In the genomic region with DNA sequence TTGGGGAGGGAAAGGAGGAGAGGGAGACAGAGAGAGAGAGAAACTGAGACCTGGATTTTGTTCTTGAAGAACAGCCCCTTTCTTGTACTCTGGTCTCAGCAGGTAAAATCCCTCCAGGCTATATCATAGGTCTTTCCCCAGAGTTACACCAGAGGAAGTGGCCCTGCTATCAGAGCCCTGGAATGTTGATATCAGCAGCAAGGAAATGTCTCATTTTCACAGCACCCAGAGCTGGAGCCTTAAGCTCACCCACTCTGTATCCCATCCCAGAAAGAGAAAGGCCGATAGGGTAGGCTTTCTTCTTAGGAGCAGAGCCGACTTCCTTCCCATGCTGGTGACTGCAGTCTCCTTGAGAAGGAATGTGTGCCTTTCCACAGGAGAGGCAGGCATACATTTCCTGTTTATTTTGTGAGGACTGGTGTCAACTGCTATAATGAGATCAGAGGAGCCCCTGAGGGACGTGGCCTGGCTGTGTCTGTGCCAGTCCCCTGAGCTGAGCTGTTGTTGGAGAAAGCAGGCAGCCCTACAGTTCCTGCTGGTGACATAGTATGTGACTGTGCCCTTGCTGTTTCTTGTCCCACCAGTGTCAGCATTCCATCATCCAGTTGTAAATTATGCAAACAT, we compare ENCODE assay signal across 8 mouse cellular contexts.
DNase-seq lines count a peak whose midpoint lies in the region; ATAC-seq and TF ChIP-seq lines count a peak whose summit lies in the region.

No protein-coding gene starts in this region.

- no peak for ATAC-seq in forebrain, embryonic 15.5 days (replicated peaks)
- no peak for ATAC-seq in forebrain, embryonic 16.5 days
- ATAC-seq in kidney, postnatal 0 days (replicated peaks; ENCODE audit: low FRiP score, low read depth): no peak
- no peak for ATAC-seq in frontal cortex, adult (ENCODE audit: low TSS enrichment)

- DNase-seq in heart, embryonic 10.5 days (ENCODE audit: low spot score): peak; percentile 79
- peak; percentile 39 for DNase-seq in kidney, postnatal 0 days (ENCODE audit: low spot score)
- peak; percentile 26 for DNase-seq in lung, postnatal 14 days
- no peak for DNase-seq in frontal cortex, postnatal 10 days (ENCODE audit: low spot score in 2 of 2)
- DNase-seq in right cerebral cortex, postnatal 14 days: no peak

- peak overlapping the region; percentile 93; the same call in 1 of the 2 replicates for H3K27ac ChIP-seq in forebrain, embryonic 15.5 days (replicated peaks)
- no peak overlapping the region for H3K27ac ChIP-seq in forebrain, embryonic 16.5 days (ENCODE audit: low read length)
- H3K27ac ChIP-seq in heart, embryonic 10.5 days: peak overlapping the region; percentile 84
- H3K27ac ChIP-seq in kidney, postnatal 0 days: peak overlapping the region; percentile 57

- TF ChIP-seq CTCF in kidney, postnatal 0 days (IDR thresholded peaks at IDR 0.05; ENCODE audit: low read depth): no peak

- no peaks in the 10 kb centered on the region for H3K36me3 ChIP-seq in forebrain, embryonic 15.5 days
- H3K36me3 ChIP-seq in forebrain, embryonic 16.5 days (ENCODE audit: control insufficient read depth, insufficient read depth): no peaks in the 10 kb centered on the region
- no peaks in the 10 kb centered on the region for H3K36me3 ChIP-seq in heart, embryonic 10.5 days
- H3K36me3 ChIP-seq in kidney, postnatal 0 days (ENCODE audit: insufficient read depth, low read length): no peaks in the 10 kb centered on the region

- H3K4me1 ChIP-seq in forebrain, embryonic 15.5 days: peaks cover 57% of the 10 kb centered on the region
- peaks cover 49% of the 10 kb centered on the region for H3K4me1 ChIP-seq in forebrain, embryonic 16.5 days (replicated peaks; ENCODE audit: control insufficient read depth, insufficient read depth, low read length)
- peaks cover 79% of the 10 kb centered on the region for H3K4me1 ChIP-seq in heart, embryonic 10.5 days
- H3K4me1 ChIP-seq in kidney, postnatal 0 days (replicated peaks; ENCODE audit: insufficient read depth, low read length): peaks cover 42% of the 10 kb centered on the region

- no peaks in the 10 kb centered on the region for H3K27me3 ChIP-seq in forebrain, embryonic 15.5 days
- no peaks in the 10 kb centered on the region for H3K27me3 ChIP-seq in forebrain, embryonic 16.5 days (replicated peaks; ENCODE audit: control insufficient read depth, insufficient read depth, low read length)
- H3K27me3 ChIP-seq in heart, embryonic 10.5 days (ENCODE audit: insufficient read depth, poor library complexity, severe bottlenecking): no peaks in the 10 kb centered on the region
- no peaks in the 10 kb centered on the region for H3K27me3 ChIP-seq in kidney, postnatal 0 days (ENCODE audit: insufficient read depth, low read length)

- no peak overlapping the region for H3K9ac ChIP-seq in forebrain, embryonic 15.5 days (replicated peaks)
- H3K9ac ChIP-seq in forebrain, embryonic 16.5 days (replicated peaks; ENCODE audit: low read depth, low read length): no peak overlapping the region
- no peak overlapping the region for H3K9ac ChIP-seq in kidney, postnatal 0 days (ENCODE audit: low read depth, low read length)

- 44% methylated on average over 3 of the region's 3 CpGs for WGBS in forebrain, embryonic 15.5 days
- 53% methylated on average over 3 of the region's 3 CpGs for WGBS in forebrain, embryonic 16.5 days
- WGBS in heart, embryonic 10.5 days: 8% methylated on average over 3 of the region's 3 CpGs
- 18% methylated on average over 3 of the region's 3 CpGs for WGBS in kidney, postnatal 0 days

- no peaks in the 10 kb centered on the region for H3K9me3 ChIP-seq in forebrain, embryonic 15.5 days
- no peaks in the 10 kb centered on the region for H3K9me3 ChIP-seq in forebrain, embryonic 16.5 days (ENCODE audit: control insufficient read depth, low read length)
- H3K9me3 ChIP-seq in heart, embryonic 10.5 days: no peaks in the 10 kb centered on the region
- no peaks in the 10 kb centered on the region for H3K9me3 ChIP-seq in kidney, postnatal 0 days (replicated peaks; ENCODE audit: low read length)

- H3K4me3 ChIP-seq in forebrain, embryonic 15.5 days: no peak overlapping the region
- no peak overlapping the region for H3K4me3 ChIP-seq in forebrain, embryonic 16.5 days (replicated peaks; ENCODE audit: low read length)
- no peak overlapping the region for H3K4me3 ChIP-seq in heart, embryonic 10.5 days
- no peak overlapping the region for H3K4me3 ChIP-seq in kidney, postnatal 0 days (replicated peaks; ENCODE audit: low read depth, low read length)

- H3K4me2 ChIP-seq in forebrain, embryonic 15.5 days (replicated peaks): no peak overlapping the region
- no peak overlapping the region for H3K4me2 ChIP-seq in forebrain, embryonic 16.5 days (ENCODE audit: low read length)
- no peak overlapping the region for H3K4me2 ChIP-seq in kidney, postnatal 0 days (ENCODE audit: low read length)

Comparison
In these comparisons a context has a peak if more than half of its experiments do, and no peak if none do; other contexts are left out.
1. DNase-seq: peak in heart, embryonic 10.5 days (single experiment), kidney, postnatal 0 days (single experiment) and lung, postnatal 14 days (single experiment); none in frontal cortex, postnatal 10 days (0 of 2) and right cerebral cortex, postnatal 14 days (single experiment).